Mouse (Mus musculus) CH12F3 (cell line): ENCODE results near the gene Gm5152.
"Not testable (repeated sequence)": the region's sequence is repeated elsewhere in the genome, so short reads cannot be mapped to it uniquely, and the experiment has no call there.

ENCODE experiments used
- in situ Hi-C: fragments of 300-500 bp; cut with MboI; formaldehyde crosslinking; loops from 2 replicates; pipeline ENCODE4 v1.14.3; 2020; ENCODE audit warnings: low sequenced_read_pairs

Gene Gm5152

DNA sequence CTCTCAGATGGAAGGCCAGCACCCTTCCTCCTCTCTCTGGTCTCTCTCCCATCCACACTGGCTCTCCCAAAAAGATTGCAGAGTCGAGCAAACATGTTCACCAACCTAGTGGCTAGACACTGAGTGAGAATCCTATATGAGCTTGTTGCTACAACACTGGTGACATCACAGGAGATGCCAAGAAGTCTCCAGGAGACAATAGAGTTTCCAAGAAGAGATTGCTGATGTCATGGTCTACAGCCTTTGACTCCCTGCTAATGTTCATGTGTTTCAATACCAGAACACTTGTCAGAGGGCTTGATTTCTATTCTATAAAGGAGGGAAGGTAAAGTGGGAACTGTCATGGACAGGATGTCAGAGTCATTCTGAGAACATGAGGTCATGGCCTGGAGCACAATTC is at the start of gene Gm5152:
TSS of gene Gm5152 (minus strand) at position 101 of the 400 bp plus-strand sequence.
- in situ Hi-C loops, result not testable (repeated sequence)

DNA sequence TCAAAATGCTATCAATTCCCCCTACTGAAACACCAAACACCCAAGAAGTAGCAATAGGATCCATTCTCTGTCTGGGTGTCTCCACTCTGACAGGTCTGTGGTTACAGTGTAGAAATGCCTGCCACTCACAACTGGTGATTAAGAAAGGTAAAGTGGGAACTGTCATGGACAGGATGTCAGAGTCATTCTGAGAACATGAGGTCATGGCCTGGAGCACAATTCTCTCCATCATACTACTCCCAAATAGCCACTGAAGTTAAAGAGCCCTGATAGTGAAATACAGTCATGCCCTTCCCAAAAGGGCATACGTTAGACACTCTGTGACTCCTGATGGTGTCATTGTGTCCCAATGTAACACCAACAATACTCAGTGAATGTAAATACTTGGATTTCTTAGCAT is 8.4 kb upstream of the Gm5152 start:
- in situ Hi-C loops, result not testable (repeated sequence)

DNA sequence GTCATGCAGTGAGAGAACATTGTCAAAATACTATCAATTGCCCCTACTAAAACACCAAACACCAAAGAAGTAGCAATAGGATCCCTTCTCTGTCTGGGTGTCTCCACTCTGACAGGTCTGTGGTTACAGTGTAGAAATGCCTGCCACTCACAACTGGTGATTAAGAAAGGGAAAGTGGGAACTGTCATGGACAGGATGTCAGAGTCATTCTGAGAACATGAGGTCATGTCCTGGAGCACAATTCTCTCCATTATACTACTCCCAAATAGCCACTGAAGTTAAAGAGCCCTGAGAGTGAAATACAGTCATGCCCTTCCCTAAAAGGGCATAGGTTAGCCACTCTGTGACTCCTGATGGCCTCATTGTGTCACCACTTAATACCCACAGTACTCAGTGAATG is 556 bp downstream of the Gm5152 start:
- in situ Hi-C loops, result not testable (repeated sequence)

DNA sequence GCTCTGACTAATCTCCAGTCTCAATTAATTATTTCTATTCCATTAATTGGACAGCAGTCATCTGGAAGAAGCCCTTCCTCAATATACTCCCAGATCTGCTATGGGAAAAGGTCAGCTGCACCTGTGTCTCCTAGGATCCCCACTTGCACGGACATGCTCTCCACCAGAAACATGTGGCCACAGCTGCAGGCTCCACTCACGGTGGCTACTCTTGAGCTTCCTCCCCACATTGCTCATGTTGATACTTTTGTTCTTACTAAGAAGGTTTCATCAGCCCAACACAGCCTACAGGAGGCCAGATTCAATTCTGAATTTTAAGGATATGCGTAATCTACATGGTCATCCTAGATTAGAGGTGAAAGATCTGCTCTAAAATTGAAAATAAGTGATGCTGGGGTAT is 5.9 kb downstream of the Gm5152 start:
- in situ Hi-C loops, result not testable (repeated sequence)

DNA sequence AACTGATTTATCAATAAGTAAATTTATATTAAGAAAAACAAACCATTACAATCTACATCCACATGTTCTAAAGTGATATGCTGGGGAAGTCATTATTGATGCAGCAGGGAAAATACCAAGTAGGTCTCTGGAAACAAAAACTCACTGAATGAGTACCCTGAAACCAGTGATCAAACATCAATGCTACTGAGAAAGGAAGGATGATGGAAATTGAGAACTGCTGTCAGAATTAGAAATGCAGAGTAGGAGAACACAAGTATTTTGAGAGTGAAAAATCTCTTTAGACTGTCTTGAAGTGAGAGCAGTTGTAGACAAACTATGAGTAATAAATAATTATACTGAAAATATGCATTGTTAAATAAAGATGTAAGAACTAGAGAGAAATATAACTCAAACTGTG is 26.0 kb downstream of the Gm5152 start:
- in situ Hi-C loops, result no loop called here

DNA sequence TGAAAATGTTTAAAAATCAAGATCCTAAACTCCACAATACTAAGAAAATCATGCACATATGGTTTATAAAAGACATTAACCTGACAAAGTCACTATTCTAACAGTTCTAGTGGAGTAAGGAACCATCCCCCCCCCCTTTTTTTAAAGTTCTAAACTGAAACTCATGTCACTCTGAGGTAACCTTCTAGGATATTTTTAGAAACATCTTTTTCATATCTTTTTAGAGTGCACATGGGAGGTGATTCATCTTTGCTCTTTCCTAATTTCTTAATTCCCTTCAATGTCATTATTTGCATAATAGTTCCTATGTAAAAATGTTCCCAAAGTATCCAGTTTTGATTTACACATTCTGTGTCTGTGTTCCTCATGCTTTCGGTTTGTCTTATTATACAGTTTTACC is 43.3 kb downstream of the Gm5152 start:
- in situ Hi-C loops, result no loop called here

DNA sequence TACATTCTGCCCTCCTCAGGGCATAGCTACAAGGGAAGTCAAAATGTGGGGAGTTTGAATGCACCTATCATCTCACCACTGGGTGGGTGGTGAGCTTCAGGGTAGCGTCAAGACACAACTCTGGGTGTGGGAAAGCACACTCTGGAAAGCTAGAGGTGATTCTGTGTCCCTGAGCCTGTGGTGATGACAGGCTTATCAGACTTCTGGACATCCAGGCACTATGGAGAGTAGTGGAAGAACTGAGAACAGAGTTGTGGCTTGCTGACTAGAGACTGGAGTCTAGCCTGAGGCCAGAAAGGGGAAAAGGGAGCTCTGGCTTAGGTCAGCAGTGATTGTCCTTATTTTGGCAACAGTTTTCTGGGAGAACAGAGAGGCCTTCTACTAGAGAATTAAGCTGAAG is 49.4 kb downstream of the Gm5152 start:
- in situ Hi-C loops, result no loop called here
